Mouse (Mus musculus) embryonic facial prominence, embryonic 14.5 days (tissue): ENCODE measurements at regions not wholly inside any gene's neighbourhood (a gene's known extent, or its start where the extent isn't known, plus 50 kb on each side); places are given as distances from the start of the nearest gene placed in this dataset.
A peak's percentile ranks its signal among the peaks of the same experiment; 100 is the strongest.

Experiments used
- ATAC-seq: fragments of 200-750 bp; cut with Nextera tagmentation; 2 replicates; pipeline ENCODE4 v1.8.0; 2017; ENCODE audit warnings: low read depth, moderate number of reproducible peaks, moderate TSS enrichment
- DNase-seq: peaks from one replicate; pipeline ENCODE4 v3.0.0-alpha.2; 2015; ENCODE audit warnings: low spot score
- H3K27ac ChIP-seq: fragments of 300-500 bp; sonication (generic); replicated peaks from 2 replicates; pipeline ENCODE4 v1.5.1; 2014; ENCODE audit warnings: low read depth, mild to moderate bottlenecking, low read length, moderate library complexity
- H3K27me3 ChIP-seq: fragments of 300-500 bp; sonication (generic); replicated peaks from 2 replicates; pipeline ENCODE4 v1.6.1; 2014; ENCODE audit warnings: low read length; ENCODE audit not compliant: control insufficient read depth, insufficient read depth
- H3K36me3 ChIP-seq: fragments of 300-500 bp; sonication (generic); 2 replicates; pipeline ENCODE4 v1.6.1; 2014; ENCODE audit warnings: low read length, mixed read lengths; ENCODE audit not compliant: control insufficient read depth, insufficient read depth
- H3K4me1 ChIP-seq: fragments of 300-500 bp; sonication (generic); 2 replicates; pipeline ENCODE4 v1.6.1; 2014; ENCODE audit warnings: antibody characterized with exemption, low read length; ENCODE audit not compliant: control insufficient read depth, insufficient read depth
- H3K4me2 ChIP-seq: fragments of 300-500 bp; sonication (generic); 2 replicates; pipeline ENCODE4 v1.6.1; 2014; ENCODE audit warnings: low read depth, mild to moderate bottlenecking, low read length, moderate library complexity, mixed read lengths
- H3K4me3 ChIP-seq: fragments of 300-500 bp; sonication (generic); 2 replicates; pipeline ENCODE4 v1.5.1; 2014; ENCODE audit warnings: low read depth, mild to moderate bottlenecking, low read length
- H3K9ac ChIP-seq: fragments of 300-500 bp; sonication (generic); 2 replicates; pipeline ENCODE4 v1.6.1; 2014; ENCODE audit warnings: low read depth, mild to moderate bottlenecking, low read length, moderate library complexity, mixed read lengths
- H3K9me3 ChIP-seq: fragments of 300-500 bp; sonication (generic); 2 replicates; pipeline ENCODE4 v1.6.1; 2016; ENCODE audit warnings: low read length; ENCODE audit not compliant: control insufficient read depth
- WGBS: fragments of 180-500 bp; shearing (Covaris S2); extraction: QIAGEN DNeasy Blood & Tissue Kit; methylation state at CpG from one replicate; pipeline ENCODE4 v1.1.7; 2014; 5-methylcytosine and 5-hydroxymethylcytosine counted together

GRCm38 (mm10) chr6:148719062-148719461 lies 112.2 kb downstream of the Ipo8 start:
- Histone ChIP-seq H3K4me3 (no peak overlapping the region), H3K4me1 (no peaks in the 10 kb centered on the region), H3K4me2 (no peak overlapping the region), H3K27ac (no peak overlapping the region), H3K27me3 (no peaks in the 10 kb centered on the region), H3K9me3 (no peaks in the 10 kb centered on the region), H3K36me3 (no peaks in the 10 kb centered on the region), H3K9ac (no peak overlapping the region)
- ATAC-seq (no peak), DNase-seq (no peak)

GRCm38 (mm10) chr6:148710406-148710805 lies 120.9 kb downstream of the Ipo8 start:
- WGBS: 79% methylated on average over 3 of the region's 3 CpGs
- H3K27ac ChIP-seq: no peak overlapping the region

GRCm38 (mm10) chr6:148708389-148708788 lies 122.9 kb downstream of the Ipo8 start:
- Histone ChIP-seq H3K4me1 (no peaks in the 10 kb centered on the region), H3K27me3 (no peaks in the 10 kb centered on the region), H3K9me3 (no peaks in the 10 kb centered on the region), H3K27ac (no peak overlapping the region), H3K9ac (no peak overlapping the region), H3K36me3 (no peaks in the 10 kb centered on the region), H3K4me2 (no peak overlapping the region), H3K4me3 (no peak overlapping the region)
- no peak for ATAC-seq
- no peak for DNase-seq
- 86% methylated on average over 2 of the region's 2 CpGs for WGBS

More at GRCm38 (mm10) chr6:148710406-148710805, 120.9 kb downstream of the Ipo8 start:
- ATAC-seq (no peak), DNase-seq (no peak)
- no peak overlapping the region for H3K9ac ChIP-seq
- H3K4me3 ChIP-seq: no peak overlapping the region
- H3K36me3 ChIP-seq: no peaks in the 10 kb centered on the region
- no peak overlapping the region for H3K4me2 ChIP-seq
- no peaks in the 10 kb centered on the region for H3K4me1 ChIP-seq
- H3K9me3 ChIP-seq: no peaks in the 10 kb centered on the region
- H3K27me3 ChIP-seq: no peaks in the 10 kb centered on the region

- Histone ChIP-seq H3K36me3 (no peaks in the 10 kb centered on the region), H3K4me3 (no peak overlapping the region)
- 29% methylated on average over 2 of the region's 2 CpGs for WGBS
These were observed 125.6 kb downstream of the Ipo8 start for GRCm38 (mm10) chr6:148705711-148706110.

GRCm38 (mm10) chr6:148693329-148693728 lies 137.9 kb downstream of the Ipo8 start:
- Histone ChIP-seq H3K4me3 (no peak overlapping the region), H3K27ac (no peak overlapping the region), H3K4me2 (no peak overlapping the region), H3K27me3 (no peaks in the 10 kb centered on the region), H3K9ac (no peak overlapping the region), H3K9me3 (peaks cover 4% of the 10 kb centered on the region; the same call in 1 of the 2 replicates), H3K4me1 (no peaks in the 10 kb centered on the region), H3K36me3 (no peaks in the 10 kb centered on the region)
- DNase-seq: no peak
- 37% methylated on average over 4 of the region's 4 CpGs for WGBS
- 0 out of 2 replicates have a peak, but pooled peaks have one; percentile 26 for ATAC-seq

More at GRCm38 (mm10) chr6:148705711-148706110, 125.6 kb downstream of the Ipo8 start:
- Histone ChIP-seq H3K27me3 (no peaks in the 10 kb centered on the region), H3K4me2 (no peak overlapping the region), H3K4me1 (no peaks in the 10 kb centered on the region), H3K27ac (no peak overlapping the region), H3K9ac (no peak overlapping the region), H3K9me3 (no peaks in the 10 kb centered on the region)
- DNase-seq (peak; percentile 24), ATAC-seq (no peak)

- Histone ChIP-seq H3K27me3 (no peaks in the 10 kb centered on the region), H3K36me3 (no peaks in the 10 kb centered on the region), H3K27ac (no peak overlapping the region), H3K4me1 (no peaks in the 10 kb centered on the region), H3K4me3 (no peak overlapping the region), H3K9ac (no peak overlapping the region), H3K9me3 (peaks cover 4% of the 10 kb centered on the region; the same call in 1 of the 2 replicates), H3K4me2 (no peak overlapping the region)
- WGBS: 47% methylated on average over 2 of the region's 4 CpGs
- ATAC-seq: 0 out of 2 replicates have a peak, but pooled peaks have one; percentile 44
- peak; percentile 63 for DNase-seq
These were observed 143.5 kb downstream of the Ipo8 start for GRCm38 (mm10) chr6:148687770-148688169.

- Histone ChIP-seq H3K4me2 (no peak overlapping the region), H3K36me3 (no peaks in the 10 kb centered on the region), H3K4me1 (no peaks in the 10 kb centered on the region), H3K9me3 (no peaks in the 10 kb centered on the region), H3K9ac (no peak overlapping the region), H3K4me3 (no peak overlapping the region), H3K27ac (no peak overlapping the region), H3K27me3 (no peaks in the 10 kb centered on the region)
- ATAC-seq (no peak), DNase-seq (no peak)
- 83% methylated on average over 2 of the region's 2 CpGs for WGBS
These were observed 171.1 kb downstream of the Ipo8 start for GRCm38 (mm10) chr6:148660152-148660551.

GRCm38 (mm10) chr6:148653216-148653615 lies 178.1 kb downstream of the Ipo8 start:
- H3K9me3 ChIP-seq: no peaks in the 10 kb centered on the region
- DNase-seq (no peak), ATAC-seq (no peak)
- no peak overlapping the region for H3K27ac ChIP-seq
- 45% methylated on average over 3 of the region's 3 CpGs for WGBS
- H3K4me3 ChIP-seq: no peak overlapping the region
- no peak overlapping the region for H3K9ac ChIP-seq
- no peaks in the 10 kb centered on the region for H3K4me1 ChIP-seq
- no peak overlapping the region for H3K4me2 ChIP-seq
- no peaks in the 10 kb centered on the region for H3K27me3 ChIP-seq
- H3K36me3 ChIP-seq: no peaks in the 10 kb centered on the region

GRCm38 (mm10) chr6:148652434-148652833 lies 178.8 kb downstream of the Ipo8 start:
- Histone ChIP-seq H3K27ac (no peak overlapping the region), H3K9ac (no peak overlapping the region), H3K4me1 (no peaks in the 10 kb centered on the region), H3K9me3 (no peaks in the 10 kb centered on the region), H3K27me3 (no peaks in the 10 kb centered on the region), H3K36me3 (no peaks in the 10 kb centered on the region), H3K4me3 (no peak overlapping the region), H3K4me2 (no peak overlapping the region)
- DNase-seq (no peak), ATAC-seq (no peak)
- 68% methylated on average over 4 of the region's 4 CpGs for WGBS
